Mouse (Mus musculus) embryonic fibroblast, embryonic 13.5 days (primary cell): ENCODE measurements around the gene Fbxo30. TPM values are rescaled to one million over a fixed set of nuclear protein-coding genes. Genes with fewer than 3 reads are reported as not detected.
A peak's percentile ranks its signal among the peaks of the same experiment; 100 is the strongest.
"Not testable (repeated sequence)": the region's sequence is repeated elsewhere in the genome, so short reads cannot be mapped to it uniquely, and the experiment has no call there.

Experiments
- H3K27ac ChIP-seq: 2 replicates; pipeline ENCODE4 v1.5.1; 2012; ENCODE audit warnings: low read length, control low read depth, inconsistent platforms; ENCODE audit not compliant: insufficient read depth
- H3K4me1 ChIP-seq: 2 replicates; pipeline ENCODE4 v1.6.1; 2011; ENCODE audit warnings: low read length; ENCODE audit not compliant: control insufficient read depth, insufficient read depth
- H3K4me3 ChIP-seq: 2 replicates; pipeline ENCODE4 v1.5.1; 2011; ENCODE audit warnings: mild to moderate bottlenecking, control low read depth, low read length; ENCODE audit not compliant: insufficient read depth
- CTCF ChIP-seq: IDR thresholded peaks from 2 replicates; pipeline ENCODE4 v1.5.1; 2011; ENCODE audit warnings: mild to moderate bottlenecking, control low read depth, low read length, moderate library complexity, borderline replicate concordance; ENCODE audit not compliant: insufficient read depth
- POLR2A ChIP-seq: IDR thresholded peaks from 2 replicates; pipeline ENCODE4 v1.6.1; 2011; ENCODE audit warnings: low read depth, mild to moderate bottlenecking, control low read depth, low read length, moderate library complexity
- polyA plus RNA-seq: library from polyadenylated mRNA; stranded (reverse); fragments of >200 nt; gene quantifications from 2 replicates; pipeline ENCODE4 v1.2.4, GENCODE M21; 2011; ENCODE audit warnings: low read depth; ENCODE audit not compliant: missing spikeins, insufficient read length

The Fbxo30 gene
- polyA plus RNA-seq, 1 experiment = 30.9 TPM

- Histone ChIP-seq H3K27ac (no peak overlapping the region), H3K4me1 (no peaks in the 10 kb centered on the region), H3K4me3 (no peak overlapping the region)
- TF ChIP-seq CTCF = no peak
- no peak for TF ChIP-seq POLR2A
Measured at GRCm38 (mm10) chr10:11274431-11274830, 6.7 kb upstream of the Fbxo30 start.

DNA sequence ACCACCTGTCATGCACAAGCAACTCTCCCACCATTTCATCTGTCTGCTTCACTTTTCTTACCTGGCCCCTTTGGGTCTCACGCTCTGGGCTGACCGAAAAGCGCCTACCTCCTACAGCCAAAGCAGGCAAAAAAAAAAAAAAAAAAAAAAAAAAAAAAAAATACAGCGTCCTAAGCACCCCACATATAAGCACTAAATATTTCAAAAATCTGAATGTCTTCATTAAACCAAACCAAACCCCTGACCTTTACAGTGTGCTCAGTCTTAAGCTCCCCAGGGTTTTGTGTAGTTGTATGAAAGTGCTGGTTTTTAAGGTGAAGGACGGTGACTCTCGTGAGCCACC lies 924 bp upstream of the Fbxo30 start:
- Histone ChIP-seq H3K4me3 (peak overlapping the region; percentile 70), H3K27ac (peak overlapping the region; percentile 98), H3K4me1 (no peaks in the 10 kb centered on the region; the same call in 1 of the 2 replicates)
- TF ChIP-seq CTCF = no peak
- TF ChIP-seq POLR2A = no peak

DNA sequence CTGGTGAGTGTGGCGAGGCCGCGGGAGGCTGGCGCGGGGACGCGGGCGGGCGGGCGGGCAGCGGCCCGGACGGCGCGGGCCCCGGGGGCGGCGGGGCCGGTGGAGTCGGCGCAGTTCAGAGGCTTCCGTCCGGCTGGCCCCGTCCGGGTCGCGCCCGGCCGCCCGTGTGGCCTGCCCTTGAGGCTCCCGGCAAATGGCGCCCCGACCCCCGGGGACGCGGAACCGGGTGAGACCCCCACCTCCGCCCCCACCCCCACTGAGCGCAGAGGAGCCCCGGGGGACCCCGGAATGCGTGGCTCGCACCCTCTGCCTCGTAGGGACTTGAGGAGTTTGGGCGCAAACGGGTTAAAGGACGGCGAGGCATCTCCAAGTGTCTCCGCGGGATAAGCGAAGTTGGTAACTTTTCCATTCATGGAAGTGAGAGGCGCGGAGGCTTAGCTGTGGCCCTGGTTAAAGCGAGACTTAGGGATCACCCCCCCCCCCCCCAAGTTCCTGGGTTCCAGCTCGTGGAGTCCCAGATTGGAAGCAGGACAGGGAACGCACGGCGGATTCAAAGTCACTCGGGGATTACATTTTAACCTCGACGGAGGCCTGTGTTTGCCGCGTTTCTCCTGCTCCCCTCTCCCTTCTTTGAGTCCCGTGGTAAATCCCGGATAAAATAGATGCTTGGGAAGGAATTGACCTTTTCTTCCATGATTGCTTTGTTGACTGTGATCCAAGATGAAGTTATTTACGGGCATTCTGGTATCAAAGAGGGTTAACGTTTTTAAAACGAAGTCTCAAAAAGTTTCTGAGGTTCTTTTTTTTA lies 572 bp downstream of the Fbxo30 start:
- TF ChIP-seq POLR2A = no peak
- no peak for TF ChIP-seq CTCF
- Histone ChIP-seq H3K4me1 (no peaks in the 10 kb centered on the region; the same call in 1 of the 2 replicates), H3K4me3 (peak overlapping the region; percentile 98), H3K27ac (peak overlapping the region; percentile 61)

DNA sequence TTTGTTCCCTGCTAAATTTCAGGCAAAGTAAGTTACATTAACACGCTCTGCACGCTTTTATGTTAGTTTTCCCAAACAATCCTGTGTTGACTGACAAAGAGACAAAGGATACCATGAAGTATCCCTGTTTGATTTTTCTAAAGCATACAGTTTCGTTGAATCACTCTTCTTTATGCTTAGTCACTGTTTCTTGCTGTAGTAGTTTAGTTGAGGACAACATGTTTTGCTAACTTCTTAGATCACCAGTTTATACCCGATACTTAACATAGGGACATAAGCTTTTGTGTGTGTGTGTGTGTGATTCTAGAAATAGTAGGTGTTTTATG lies 1.1 kb downstream of the Fbxo30 start:
- H3K27ac ChIP-seq = peak overlapping the region; percentile 52
- H3K4me3 ChIP-seq = peak overlapping the region; percentile 98
- TF ChIP-seq POLR2A (no peak), CTCF (no peak)
- no peaks in the 10 kb centered on the region; the same call in 1 of the 2 replicates for H3K4me1 ChIP-seq

DNA sequence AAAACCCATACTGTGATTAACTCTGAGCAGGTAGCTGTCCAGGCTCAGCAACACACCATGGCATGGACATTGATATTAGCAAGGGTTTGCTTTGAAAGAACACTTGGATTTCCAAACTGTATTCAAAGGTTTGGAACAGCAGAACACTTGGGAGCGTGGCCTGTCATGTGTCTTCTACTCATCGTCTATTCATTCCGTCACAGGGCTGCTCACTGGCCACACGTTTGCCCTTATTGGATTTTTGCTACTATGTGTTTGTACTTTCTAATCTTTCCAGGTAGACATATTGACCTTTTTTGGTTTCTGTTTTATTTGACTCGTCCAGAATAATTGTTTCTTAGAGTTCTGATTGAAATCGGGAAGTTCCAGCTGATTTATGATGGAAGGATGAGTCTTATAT lies 17.3 kb downstream of the Fbxo30 start:
- Histone ChIP-seq H3K4me3 (no peak overlapping the region), H3K4me1 (no peaks in the 10 kb centered on the region)
- TF ChIP-seq POLR2A = no peak
- no peak for TF ChIP-seq CTCF

DNA sequence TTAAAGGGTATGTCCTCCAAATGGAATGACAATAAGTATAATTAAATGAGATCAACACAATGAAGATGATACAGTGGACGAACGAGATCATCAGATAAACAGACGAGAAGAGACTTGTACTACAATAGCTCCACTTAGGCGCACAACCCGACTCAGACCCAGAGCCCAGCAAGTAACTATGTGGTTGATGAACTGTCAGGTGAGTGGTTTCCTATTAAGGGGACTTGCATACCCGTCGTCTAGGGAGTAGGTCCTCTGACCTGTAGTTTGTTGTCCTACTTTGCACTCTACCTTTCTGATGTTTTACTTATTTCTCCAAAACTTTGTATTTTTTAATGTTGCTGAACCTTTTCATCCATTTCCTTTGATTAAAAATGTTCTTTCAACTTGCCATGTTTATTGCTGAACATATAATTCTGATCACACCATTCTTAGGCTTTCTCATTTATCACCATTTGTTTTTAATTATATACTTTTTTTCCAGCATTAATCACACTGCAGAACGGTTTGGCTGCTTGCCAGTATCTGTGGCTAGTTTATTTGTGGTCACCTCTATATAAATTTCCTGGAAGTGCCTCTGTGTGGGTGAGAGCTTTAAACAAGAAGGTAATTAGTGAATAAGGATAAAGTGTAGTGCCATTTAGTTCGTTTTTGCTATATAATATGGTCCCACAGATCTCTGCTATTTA lies 24.4 kb downstream of the Fbxo30 start:
- H3K4me1 ChIP-seq = peaks cover 5% of the 10 kb centered on the region; the same call in 1 of the 2 replicates
- H3K27ac ChIP-seq = no peak overlapping the region
- TF ChIP-seq POLR2A (no peak), CTCF (no peak)
- H3K4me3 ChIP-seq = no peak overlapping the region

More for the DNA sequence above, 17.3 kb downstream of the Fbxo30 start:
- no peak overlapping the region for H3K27ac ChIP-seq

- no peak overlapping the region for H3K27ac ChIP-seq
- no peak for TF ChIP-seq CTCF
- TF ChIP-seq POLR2A = no peak
- no peak overlapping the region for H3K4me3 ChIP-seq
- H3K4me1 ChIP-seq = peaks cover 5% of the 10 kb centered on the region; the same call in 1 of the 2 replicates
Measured at GRCm38 (mm10) chr10:11306054-11306367, 24.9 kb downstream of the Fbxo30 start.

GRCm38 (mm10) chr10:11309866-11310265 lies 28.7 kb downstream of the Fbxo30 start:
- no peak for TF ChIP-seq CTCF
- no peak for TF ChIP-seq POLR2A
- Histone ChIP-seq H3K4me3 (no peak overlapping the region), H3K27ac (no peak overlapping the region), H3K4me1 (peaks cover 5% of the 10 kb centered on the region; the same call in 1 of the 2 replicates)

DNA sequence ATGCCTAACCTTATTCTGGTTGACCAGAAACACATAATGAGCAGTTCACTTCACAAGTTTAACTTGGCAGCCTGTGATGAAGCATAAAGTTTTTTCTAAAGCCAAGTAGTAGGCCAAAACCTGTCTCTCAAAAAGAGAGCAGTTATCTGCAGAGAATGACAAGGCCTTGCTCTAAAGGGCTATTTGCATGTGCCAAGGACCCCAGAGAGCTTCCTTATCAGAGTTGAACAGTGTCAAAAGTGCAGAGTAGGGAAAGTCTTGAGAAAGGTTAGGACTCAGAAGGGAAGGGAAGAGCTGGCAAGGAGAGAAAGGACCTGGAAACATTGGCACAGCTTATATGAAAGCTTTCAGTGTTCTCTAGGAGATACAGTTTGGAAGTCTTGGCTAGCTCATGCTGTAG lies 29.4 kb downstream of the Fbxo30 start:
- H3K4me3 ChIP-seq = no peak overlapping the region
- H3K27ac ChIP-seq = no peak overlapping the region
- TF ChIP-seq CTCF (no peak), POLR2A (no peak)
- 0 out of 2 replicates have a peak, but pooled peaks cover 3% of the 10 kb centered on the region for H3K4me1 ChIP-seq

GRCm38 (mm10) chr10:11317856-11318454 lies 36.8 kb downstream of the Fbxo30 start:
- H3K4me3 ChIP-seq, H3K4me1 ChIP-seq, H3K27ac ChIP-seq: not testable (repeated sequence)
